Mouse (Mus musculus) spleen, embryonic (tissue): ENCODE measurements around the gene Dtl.

ENCODE experiments used
- CTCF ChIA-PET: fragments of 350-600 bp; sonication (Branson Sonifier 250); formaldehyde crosslinking; loops from one replicate; lab custom pipeline; 2022; lab: Charles Lee

The Dtl gene

DNA sequence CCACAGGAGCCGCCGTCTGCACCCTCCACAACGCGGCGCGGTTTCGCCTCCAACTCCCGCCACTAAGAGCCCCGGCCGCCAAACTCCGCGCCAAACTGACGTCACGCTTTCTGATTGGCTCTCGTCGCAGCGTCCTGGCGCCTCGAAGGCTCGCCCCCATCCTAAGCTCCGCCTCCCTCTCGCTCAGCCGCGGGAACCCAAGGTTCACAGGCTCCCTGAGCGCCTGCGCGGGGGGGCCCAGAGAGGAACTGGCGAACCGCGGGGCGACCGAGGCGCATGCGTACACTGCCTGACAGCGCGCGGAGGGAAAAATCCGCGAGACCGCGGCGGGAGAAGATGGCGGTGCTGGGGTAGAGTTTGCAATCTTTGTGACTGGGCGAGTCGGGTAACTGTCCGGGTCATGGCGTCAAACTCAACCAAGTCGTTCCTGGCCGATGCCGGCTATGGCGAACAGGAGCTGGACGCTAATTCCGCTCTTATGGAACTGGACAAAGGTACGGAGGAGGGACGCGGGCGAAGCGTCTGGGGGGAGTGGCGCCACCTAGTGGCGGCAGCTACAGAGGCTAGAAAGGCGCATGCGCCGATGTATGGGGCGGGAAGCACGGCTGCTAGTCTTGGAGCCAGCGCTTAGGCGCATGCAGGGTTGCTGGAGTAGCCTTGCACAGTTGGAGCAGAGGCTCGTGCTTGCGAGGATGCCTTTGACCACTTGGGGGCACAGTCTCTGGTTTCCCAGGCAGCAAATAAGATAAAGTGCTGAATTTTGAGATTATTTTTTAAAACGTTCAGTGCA, at the start of gene Dtl, which contains the start of gene Ints7:
Dtl (minus strand) TSS at position 87 of the 790 bp plus-strand sequence.
Ints7 (plus strand) TSS at position 179 of the 790 bp plus-strand sequence.
- CTCF ChIA-PET: interaction anchor here (0.6 to 1.3 kb wide), 5 partner anchors 12 to 263 kb away, joined by 3 to 4 read pairs (median 3); no protein-coding TSS in a partner anchor

- CTCF ChIA-PET: interaction anchor here (0.6 kb wide), 1 partner anchor 92 kb away, joined by 6 read pairs; no protein-coding TSS in a partner anchor
These were observed 49.7 kb upstream of the Dtl start for GRCm38 (mm10) chr1:191625026-191625425.

DNA sequence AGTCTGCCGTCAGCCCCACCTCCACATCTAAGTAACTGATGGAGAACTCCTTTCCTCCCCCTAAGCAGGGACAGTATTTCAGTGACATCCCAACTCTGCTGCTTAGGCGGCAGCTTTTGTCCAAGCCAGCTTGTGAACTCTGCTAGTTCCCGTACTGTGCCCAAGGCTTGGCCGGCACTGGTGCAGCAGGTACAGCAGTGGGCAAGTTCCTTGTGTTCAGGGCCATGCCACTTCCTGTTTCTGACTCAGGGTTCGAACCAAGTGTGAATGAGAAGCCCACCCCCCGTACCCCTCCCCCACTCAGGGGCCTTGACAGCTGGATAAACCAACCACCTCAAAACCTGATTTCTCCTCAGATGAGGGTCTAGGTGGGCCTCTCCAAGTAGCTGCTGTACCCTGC, 49.1 kb upstream of the Dtl start:
- CTCF ChIA-PET: interaction anchor here (0.6 kb wide), 1 partner anchor 91 kb away, joined by 6 read pairs; no protein-coding TSS in a partner anchor

DNA sequence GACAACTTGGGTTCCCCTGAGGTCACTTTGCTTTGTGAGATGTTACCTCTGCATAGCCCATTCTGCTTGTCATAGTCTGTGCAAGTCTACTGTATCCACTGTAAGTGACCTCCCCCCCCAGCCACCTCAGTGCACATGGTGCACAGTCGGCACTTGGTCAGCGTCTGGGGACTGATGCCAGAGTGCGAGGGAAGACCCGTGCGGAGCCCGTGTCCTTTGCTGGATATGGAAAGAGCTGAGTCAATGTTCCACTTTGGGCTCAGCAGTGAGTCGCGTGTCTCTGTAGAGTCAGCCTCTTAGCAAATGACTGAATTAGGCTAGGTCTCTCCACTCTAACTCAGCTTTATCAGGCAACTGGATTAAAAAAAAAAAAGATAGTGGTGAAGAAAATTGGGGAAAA, 47.5 kb upstream of the Dtl start:
- CTCF ChIA-PET: no interaction called here

- CTCF ChIA-PET: no interaction called here
These were observed 45.8 kb upstream of the Dtl start for GRCm38 (mm10) chr1:191621096-191621495.

DNA sequence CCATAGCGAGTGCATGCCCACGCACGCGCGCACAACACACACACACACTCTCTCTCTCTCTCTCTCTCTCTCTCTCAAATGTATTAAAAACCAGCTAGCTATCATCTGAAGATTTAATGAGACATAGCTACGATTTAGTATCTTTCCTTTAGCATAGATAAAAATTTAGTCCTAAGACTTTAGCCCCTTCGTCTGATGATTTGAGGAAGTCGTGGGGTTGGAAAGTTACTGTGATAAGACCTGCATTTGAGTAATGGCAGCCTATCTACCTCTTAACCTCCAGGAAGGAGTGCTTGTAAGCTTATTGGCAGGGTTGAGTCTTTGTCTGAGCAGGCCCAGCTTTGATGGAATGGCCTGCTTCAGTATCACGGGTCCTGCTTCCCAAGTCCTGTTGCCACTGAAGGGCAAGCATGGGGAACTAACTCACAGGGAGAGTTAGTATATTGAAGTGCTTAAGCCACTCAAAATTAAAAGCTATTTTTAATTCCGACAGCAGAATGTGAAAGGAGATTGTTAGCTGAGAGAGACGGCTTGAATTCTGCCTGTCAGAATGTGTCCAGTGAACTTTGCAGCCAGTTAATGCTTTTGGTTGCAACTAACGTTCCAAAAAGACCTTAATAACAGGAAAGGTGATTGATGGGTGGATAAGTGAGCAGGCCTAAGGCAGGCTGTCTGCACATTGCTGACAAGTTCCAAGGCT, 42.9 kb upstream of the Dtl start:
- CTCF ChIA-PET: no interaction called here

DNA sequence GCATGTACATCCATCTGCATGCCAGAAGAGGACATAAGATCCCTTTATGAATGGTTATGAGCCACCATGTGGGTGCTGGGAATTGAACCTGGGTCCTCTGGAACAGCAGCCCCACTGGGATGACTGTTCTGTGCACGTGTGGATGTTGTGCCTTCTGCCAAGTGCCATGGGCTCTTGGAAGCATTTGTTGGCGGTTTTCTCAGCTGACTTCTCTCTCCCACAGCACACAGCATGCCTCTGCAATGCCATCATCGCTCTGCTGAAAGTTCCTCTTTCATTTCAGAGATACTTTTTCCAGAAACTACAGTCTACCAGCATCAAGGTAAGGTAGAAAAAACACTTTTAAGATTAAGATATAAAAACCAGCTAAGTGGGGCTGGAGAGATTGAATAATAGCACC, 42.2 kb upstream of the Dtl start:
- CTCF ChIA-PET: no interaction called here

DNA sequence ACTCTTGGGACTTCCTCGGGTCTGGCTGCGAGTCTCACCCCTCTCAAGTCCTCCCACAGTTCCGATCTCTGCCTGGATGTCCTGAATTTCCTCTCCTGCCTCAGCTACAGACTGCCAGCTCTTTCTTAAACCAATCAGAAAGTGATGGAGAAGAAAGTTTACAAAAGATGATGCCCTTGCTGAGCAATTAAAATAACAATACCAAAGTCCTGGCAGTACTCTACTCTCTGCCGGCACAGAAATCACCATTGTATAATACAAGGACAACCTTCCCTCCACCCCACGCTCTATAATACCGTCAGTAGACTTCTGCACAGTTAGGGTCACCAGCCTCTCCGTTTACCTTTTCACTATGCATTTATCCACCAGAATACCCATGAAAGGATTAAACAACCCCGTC, 40.9 kb upstream of the Dtl start:
- CTCF ChIA-PET: no interaction called here

- CTCF ChIA-PET: no interaction called here
These were observed 37.5 kb upstream of the Dtl start for GRCm38 (mm10) chr1:191612877-191613276.

DNA sequence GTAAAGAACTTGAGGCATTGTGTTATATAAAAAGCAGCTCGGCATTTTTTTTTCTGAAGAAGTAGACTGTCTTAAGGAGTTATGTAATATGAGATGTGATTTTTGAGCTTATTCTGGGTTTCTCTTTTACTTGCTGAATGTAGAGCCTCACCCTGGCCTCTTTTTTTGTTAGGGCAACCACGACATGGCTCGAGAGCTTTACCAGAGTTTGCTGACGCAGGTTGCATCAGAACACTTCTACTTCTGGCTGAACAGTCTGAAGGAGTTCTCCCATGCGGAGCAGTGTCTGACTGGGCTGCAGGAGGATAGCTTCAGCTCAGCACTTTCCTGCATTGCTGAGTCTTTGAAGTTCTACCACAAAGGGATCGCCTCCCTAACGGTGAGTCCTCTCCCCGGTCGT, 36.3 kb upstream of the Dtl start:
- CTCF ChIA-PET: no interaction called here

- CTCF ChIA-PET: no interaction called here
These were observed 35.0 kb upstream of the Dtl start for GRCm38 (mm10) chr1:191610357-191610756.

DNA sequence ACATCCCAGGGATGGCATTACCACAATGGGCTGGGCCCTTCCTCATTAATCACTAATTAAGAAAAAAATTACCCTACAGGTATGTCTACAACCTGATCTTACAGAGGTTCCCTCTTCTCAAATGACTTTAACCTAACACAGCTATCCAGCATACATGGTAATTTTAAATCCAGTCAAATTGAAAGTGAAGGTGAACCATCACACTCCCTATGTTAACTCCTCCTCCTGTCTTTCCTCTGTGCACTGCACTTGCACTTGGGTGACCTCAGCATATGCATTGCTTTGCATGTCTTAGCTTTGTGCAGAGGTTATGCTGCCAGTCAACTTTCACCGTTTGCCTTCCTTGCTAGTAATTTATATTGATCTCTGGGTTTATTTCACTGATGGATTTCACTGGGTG, 34.2 kb upstream of the Dtl start:
- CTCF ChIA-PET: no interaction called here

GRCm38 (mm10) chr1:191609051-191609450, 33.7 kb upstream of the Dtl start:
- CTCF ChIA-PET: no interaction called here

- CTCF ChIA-PET: no interaction called here
These were observed 29.3 kb upstream of the Dtl start for GRCm38 (mm10) chr1:191604690-191605089.

- CTCF ChIA-PET: no interaction called here
These were observed 23.9 kb upstream of the Dtl start for GRCm38 (mm10) chr1:191599210-191599609.

DNA sequence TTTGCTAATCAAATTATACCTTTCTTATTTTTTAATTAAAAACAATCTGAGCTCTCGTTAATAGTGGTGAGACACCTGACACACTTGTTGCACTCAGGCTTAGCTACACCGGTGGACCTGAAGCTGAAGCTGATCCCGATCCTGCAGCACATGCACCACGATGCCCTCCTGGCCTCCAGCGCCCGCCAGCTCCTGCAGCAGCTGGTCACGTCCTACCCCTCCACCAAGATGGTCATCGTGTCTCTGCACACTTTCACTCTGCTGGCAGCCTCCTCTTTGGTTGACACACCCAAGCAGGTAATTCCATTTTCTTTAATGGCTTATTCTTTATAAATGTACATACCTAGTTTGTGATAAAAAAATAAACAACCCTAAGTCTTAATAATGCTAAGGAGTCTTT, 20.7 kb upstream of the Dtl start:
- CTCF ChIA-PET: interaction anchor here (0.6 kb wide), 1 partner anchor 219 kb away, joined by 3 read pairs; no protein-coding TSS in a partner anchor

DNA sequence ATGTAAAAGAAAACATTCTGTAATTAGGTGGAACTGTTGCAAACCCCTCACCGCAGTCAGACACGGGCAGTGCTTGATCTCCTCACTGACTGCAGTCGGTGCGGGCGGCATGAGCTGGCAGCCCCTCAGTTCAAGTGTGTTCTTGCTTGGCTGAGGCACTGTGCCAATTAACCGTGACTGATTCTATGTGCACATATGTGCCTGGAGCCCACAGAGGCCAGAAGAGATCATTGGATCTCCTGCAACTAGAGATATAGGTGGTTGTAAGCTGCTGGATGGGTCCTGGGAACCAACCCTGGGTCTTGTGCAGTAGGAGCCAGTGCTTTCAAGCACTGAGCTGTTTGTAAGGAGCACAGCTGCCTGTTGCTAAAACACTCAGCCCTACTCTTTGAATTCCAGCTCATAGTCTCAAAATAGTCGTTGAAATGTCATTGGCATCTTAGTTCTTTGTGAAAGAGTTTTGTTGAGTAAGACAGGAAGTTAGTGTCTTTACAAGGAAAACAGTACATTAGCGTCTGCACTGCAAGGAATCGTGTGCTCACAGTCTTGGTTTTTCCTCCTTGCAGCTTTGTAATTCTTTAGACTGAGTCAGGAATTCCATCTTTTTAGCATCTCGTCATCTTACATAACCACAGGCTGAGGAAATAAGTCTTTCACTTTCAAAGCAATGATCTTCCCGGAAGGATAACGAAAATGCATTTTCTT, 16.8 kb upstream of the Dtl start:
- CTCF ChIA-PET: no interaction called here

- CTCF ChIA-PET: no interaction called here
These were observed 13.4 kb upstream of the Dtl start for GRCm38 (mm10) chr1:191588749-191589148.

- CTCF ChIA-PET: no interaction called here
These were observed 11.7 kb upstream of the Dtl start for GRCm38 (mm10) chr1:191587062-191587461.

DNA sequence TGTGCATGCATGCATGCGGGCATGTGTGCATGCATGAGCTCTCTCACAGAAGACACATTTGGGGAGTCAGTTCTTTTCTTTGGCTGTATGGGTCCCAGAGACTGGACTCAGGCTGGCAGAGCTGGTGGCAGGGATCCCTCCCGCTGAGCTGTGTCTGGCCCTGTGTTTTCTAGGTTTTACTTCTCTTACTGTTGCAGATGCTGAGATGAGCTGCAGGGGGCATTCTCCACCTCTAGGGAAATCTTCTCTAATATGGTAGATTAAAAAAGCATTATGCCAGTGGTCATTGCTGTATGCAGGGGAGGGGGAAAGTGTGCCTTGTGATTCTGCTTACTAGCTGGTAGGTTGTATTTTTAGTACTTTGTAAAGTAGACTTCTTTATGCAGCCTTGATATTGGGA, 10.4 kb upstream of the Dtl start:
- CTCF ChIA-PET: interaction anchor here (0.7 kb wide), 1 partner anchor 232 kb away, joined by 3 read pairs; no protein-coding TSS in a partner anchor

DNA sequence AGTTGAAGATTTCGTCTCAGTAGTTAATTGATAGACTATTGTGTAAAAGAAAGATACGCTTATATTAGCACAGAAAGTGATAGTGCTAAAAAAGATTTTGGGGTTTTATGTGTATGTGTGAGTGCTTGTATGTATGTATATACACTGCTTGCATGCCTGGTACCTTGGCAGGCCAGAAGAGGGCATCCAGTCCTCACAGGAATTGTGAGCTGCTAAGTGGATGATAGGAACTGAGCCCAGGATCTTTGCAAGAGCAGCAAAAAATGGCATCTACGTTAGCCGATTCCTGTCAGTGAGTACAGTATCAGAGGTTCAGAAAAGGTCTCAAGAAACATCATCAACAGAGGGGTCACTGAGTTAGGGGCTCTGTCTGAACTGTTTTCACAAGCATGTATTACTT, 9.1 kb upstream of the Dtl start:
- CTCF ChIA-PET: no interaction called here

- CTCF ChIA-PET: no interaction called here
These were observed 8.5 kb upstream of the Dtl start for GRCm38 (mm10) chr1:191583836-191584235.
